Mouse (Mus musculus) adrenal gland, postnatal 25 days (tissue): ENCODE results near the gene Rpusd2. TPM values are rescaled to one million over a fixed set of nuclear protein-coding genes. Genes with fewer than 3 reads are reported as not detected.

Source experiments
- DNase-seq: peaks from one replicate; pipeline ENCODE4 v3.0.0; 2021; ENCODE audit warnings: mixed read lengths
- total RNA-seq: library from RNA; stranded (reverse); gene quantifications from 2 replicates; pipeline ENCODE4 v1.2.3, GENCODE M21; 2021

Gene Rpusd2
- total RNA-seq, 1 experiment from 2014 or later: 5.8 TPM

GRCm38 (mm10) chr2:119032191-119032590 lies 2.4 kb upstream of the Rpusd2 start:
- DNase-seq: no peak

- no peak for DNase-seq
Observed at GRCm38 (mm10) chr2:119035397-119035745, 781 bp downstream of the Rpusd2 start.

- no peak for DNase-seq
Observed at GRCm38 (mm10) chr2:119040882-119041281, 6.3 kb downstream of the Rpusd2 start.

GRCm38 (mm10) chr2:119045163-119045562 lies 10.6 kb downstream of the Rpusd2 start:
- DNase-seq: no peak

GRCm38 (mm10) chr2:119046649-119047611 lies 12.3 kb downstream of the Rpusd2 start, which contains the start of gene Knl1:
TSS of gene Knl1 (plus strand) at chr2:119047119.
- peak; percentile 88 for DNase-seq

GRCm38 (mm10) chr2:119047849-119048248 lies 13.3 kb downstream of the Rpusd2 start:
- no peak for DNase-seq

GRCm38 (mm10) chr2:119050132-119050650 lies 15.6 kb downstream of the Rpusd2 start:
- DNase-seq: no peak

GRCm38 (mm10) chr2:119060139-119060538 lies 25.5 kb downstream of the Rpusd2 start:
- DNase-seq: no peak

GRCm38 (mm10) chr2:119072397-119072796 lies 37.8 kb downstream of the Rpusd2 start:
- no peak for DNase-seq

- DNase-seq: no peak
Observed at GRCm38 (mm10) chr2:119086156-119086555, 51.6 kb downstream of the Rpusd2 start.

Other genes with a start within 250 kb of the Rpusd2 start
- 7.6 and 10.7 TPM in 2 replicates for gene Knstrn, start 220.8 kb upstream of the Rpusd2 start, total RNA-seq
- gene Ivd, start 172.8 kb upstream of the Rpusd2 start, total RNA-seq: 342 and 470 TPM in 2 replicates
- gene Bahd1, start 134.4 kb upstream of the Rpusd2 start, total RNA-seq: 42.6 and 54.4 TPM in 2 replicates
- 12.6 and 19.1 TPM in 2 replicates for gene Chst14, start 108.3 kb upstream of the Rpusd2 start, total RNA-seq
- 16.3 and 19.0 TPM in 2 replicates for gene Ccdc32, start 5.4 kb upstream of the Rpusd2 start, total RNA-seq
- 3.8 TPM in 2 replicates for gene Knl1, start 12.3 kb downstream of the Rpusd2 start, total RNA-seq
- gene Rad51, start 78.0 kb downstream of the Rpusd2 start, total RNA-seq: 5.0 and 8.6 TPM in 2 replicates
- 53.1 and 54.4 TPM in 2 replicates for gene Rmdn3, start 122.2 kb downstream of the Rpusd2 start, total RNA-seq
- 11.0 and 14.9 TPM in 2 replicates for gene Gchfr, start 133.0 kb downstream of the Rpusd2 start, total RNA-seq
- 0.30 TPM in 1 of 2 replicates, not detected in the other for gene Gm14137, start 139.7 kb downstream of the Rpusd2 start, total RNA-seq
- gene Zfyve19, start 173.8 kb downstream of the Rpusd2 start, total RNA-seq: 42.3 and 45.0 TPM in 2 replicates
- 18.0 and 18.4 TPM in 2 replicates for gene Dnajc17, start 174.0 kb downstream of the Rpusd2 start, total RNA-seq
- gene Ppp1r14d, start 195.1 kb downstream of the Rpusd2 start, total RNA-seq: not detected in 2 replicates
- gene Spint1, start 202.6 kb downstream of the Rpusd2 start, total RNA-seq: 4.0 and 4.6 TPM in 2 replicates
- gene Rhov, start 236.5 kb downstream of the Rpusd2 start, total RNA-seq: 0.49 TPM in 1 of 2 replicates, not detected in the other